Mouse (Mus musculus) T-helper 17 cell (primary cell): ENCODE data around the gene Ank2.

Experiments
- in situ Hi-C, 2 experiments: fragments of 300-600 bp; cut with MboI, MseI; formaldehyde crosslinking; loops; 1 replicate in 1 of 2; 2 replicates in 1 of 2; pipeline ENCODE4 v1.15.1; 2025; ENCODE audit warnings: high pct_unique_total_duplicates in 2 of 2

The Ank2 gene

DNA sequence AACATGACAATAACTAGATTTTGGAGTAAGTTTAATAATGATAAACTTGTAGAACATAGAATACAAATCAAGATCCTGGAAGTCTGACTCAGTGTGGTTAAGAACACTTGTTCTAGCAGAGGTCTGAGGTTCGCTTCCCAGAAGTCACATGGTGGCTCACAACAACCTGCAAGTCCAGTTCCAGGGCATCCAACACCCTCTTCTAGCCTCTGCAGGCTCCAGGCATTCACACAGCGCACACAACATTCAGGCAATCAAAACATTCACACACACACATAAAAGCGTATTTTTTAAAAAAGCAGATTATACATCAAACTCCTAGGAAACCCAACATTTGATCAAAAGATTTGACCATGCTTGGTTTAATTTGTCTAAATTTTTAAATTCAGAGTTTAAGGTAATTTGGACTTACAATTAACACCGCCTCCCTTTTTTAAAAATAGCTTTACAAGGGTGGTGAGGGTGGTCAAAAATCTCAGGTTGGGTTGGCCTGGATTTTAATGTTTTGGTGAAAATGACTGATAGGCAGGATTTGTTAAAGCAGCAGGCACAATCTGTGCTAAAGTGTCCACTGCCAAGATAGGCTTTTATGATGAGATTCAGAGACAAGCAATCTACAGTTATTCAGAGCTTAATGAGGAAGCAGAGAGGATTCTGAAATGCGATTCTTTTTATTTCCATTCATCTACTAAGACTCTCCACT, 310.9 kb downstream of the Ank2 start:
- in situ Hi-C loops: loop anchor here in 1 of 2 experiments (10.0 kb wide), 1 partner anchor 497 kb away; no protein-coding TSS in a partner anchor

GRCm38 (mm10) chr3:127187081-127187480, 312.1 kb downstream of the Ank2 start:
- in situ Hi-C loops: loop anchor here in 1 of 2 experiments (10.0 kb wide), 1 partner anchor 498 kb away; no protein-coding TSS in a partner anchor

DNA sequence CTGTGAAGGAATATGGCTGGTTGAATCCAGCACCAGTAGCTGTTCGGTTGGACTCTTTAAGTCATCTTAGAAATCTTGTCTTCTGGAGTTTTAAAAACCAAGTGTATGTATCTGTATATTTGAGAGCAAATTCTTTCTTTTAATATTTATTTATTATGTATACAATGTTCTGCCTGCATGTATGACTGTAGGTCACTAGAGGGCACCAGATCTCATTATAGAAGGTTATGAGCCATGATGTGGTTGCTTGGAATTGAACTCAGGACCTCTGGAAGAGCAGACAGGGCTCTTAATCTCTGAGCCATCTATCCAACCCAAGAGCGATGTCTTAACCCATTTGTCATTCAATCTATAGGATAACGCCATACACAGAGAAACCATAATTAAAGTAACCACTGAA, 312.9 kb downstream of the Ank2 start:
- in situ Hi-C loops: loop anchor here in 1 of 2 experiments (10.0 kb wide), 1 partner anchor 499 kb away; no protein-coding TSS in a partner anchor

DNA sequence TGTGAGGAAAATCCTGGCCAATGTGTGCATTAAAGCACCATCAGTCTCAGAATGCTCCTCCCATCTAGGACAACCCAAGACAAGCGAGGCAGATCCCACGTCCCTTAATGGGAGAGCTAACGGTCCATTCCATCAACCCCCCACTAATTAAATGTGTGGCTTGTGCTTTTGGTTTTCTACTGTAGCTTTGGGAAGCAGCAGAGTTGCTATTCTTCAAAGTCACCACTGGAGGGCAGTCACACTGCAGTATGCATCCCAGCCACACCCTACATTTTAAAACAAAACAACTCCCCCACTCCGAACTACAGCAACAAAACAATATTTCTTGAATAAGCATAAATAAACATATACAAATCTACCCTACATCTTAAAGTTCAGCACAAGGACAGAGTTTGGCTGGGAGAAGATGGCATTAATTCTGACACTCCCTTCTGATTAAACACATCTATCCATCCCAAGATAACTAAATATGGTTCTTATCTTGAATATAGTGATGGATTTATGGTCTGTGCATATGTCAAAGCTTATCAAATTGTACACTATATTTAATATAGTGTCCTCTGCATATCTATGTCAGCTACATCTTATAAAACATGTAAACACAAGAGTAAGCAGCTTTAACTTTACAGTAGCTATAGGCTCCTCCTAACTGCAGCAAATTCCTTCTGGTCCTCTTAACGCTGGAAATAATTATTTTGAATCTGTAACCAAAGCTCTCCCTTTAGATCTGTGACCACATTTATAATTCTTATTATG, 315.0 kb downstream of the Ank2 start:
- in situ Hi-C loops: loop anchor here in 1 of 2 experiments (10.0 kb wide), 1 partner anchor 501 kb away; no protein-coding TSS in a partner anchor

- in situ Hi-C loops: no loop called here
Measured at GRCm38 (mm10) chr3:127172697-127173096, 326.5 kb downstream of the Ank2 start.

- in situ Hi-C loops: no loop called here
Measured at GRCm38 (mm10) chr3:127170246-127170645, 328.9 kb downstream of the Ank2 start.

DNA sequence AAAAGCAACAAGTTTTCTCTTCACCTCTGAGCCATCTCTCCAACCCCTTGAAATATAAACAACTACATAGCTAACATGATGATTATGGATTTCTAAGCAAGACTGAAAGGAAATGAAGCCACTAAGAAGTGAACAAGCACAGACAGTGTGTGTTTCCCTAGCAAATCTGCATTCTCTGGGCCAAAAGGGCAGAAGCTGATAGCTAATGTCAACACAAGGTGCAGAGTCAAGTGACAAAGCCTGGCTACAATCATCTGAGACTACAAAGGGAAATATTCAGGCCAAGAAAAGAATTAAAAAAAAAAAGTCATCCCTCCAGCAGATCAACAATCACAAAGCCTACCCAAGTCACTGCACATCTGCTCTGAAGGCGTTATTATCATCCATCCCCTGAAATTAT, 330.0 kb downstream of the Ank2 start:
- in situ Hi-C loops: no loop called here

DNA sequence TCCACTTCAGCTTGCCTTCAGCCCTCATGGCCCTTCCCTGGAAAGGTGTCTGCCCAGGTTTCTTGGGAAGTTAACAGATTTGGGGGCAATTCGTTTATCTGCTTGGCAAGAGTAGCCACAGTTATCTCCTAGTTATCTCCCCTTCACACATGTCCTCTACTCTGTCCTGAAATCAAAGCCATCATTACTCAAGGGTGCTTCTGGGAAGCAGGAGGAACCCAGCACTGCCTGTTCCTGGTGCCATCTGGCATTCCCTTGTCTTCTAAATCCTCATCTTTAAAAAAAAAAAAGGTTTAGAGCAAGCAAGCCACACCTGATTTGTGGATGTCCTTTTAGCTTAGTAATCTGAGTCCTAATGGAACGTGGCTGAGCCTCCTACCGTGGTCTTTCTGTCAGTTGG, 335.4 kb downstream of the Ank2 start:
- in situ Hi-C loops: no loop called here

DNA sequence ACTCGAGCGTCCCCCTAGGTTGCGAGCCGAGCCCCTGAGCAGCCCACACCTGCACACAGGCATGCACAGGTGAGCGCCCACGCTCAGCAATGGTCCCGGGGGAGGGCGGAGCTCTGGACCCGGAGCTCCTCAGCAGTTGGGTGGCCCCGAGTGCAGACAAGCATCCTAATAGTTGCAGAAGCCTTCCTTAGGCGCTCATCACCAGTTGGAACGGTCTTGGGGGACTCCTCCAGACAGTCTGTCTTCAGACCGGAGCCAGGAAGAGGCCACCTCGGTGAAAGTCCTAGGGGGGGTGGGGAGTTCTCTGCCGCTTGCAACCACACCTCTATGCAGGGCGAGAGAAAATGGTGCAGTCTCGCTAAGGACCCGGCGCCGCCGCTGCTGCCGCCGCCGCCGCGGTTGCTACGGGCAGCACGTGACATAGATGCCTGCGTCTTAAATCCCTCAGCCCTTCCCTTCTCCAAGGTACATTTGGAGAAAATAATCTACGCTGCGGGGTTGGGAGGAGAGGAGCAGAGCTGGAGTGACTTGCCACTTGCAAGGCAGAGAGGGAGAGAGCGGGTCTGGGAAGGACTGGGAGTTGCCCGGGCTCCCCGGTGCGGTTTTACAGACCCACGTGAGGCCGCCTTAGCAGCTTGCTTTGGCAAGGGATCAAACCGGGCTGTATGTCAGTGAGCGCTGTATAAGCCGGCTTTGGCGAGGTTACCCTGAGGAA, 337.0 kb downstream of the Ank2 start:
- in situ Hi-C loops: no loop called here

DNA sequence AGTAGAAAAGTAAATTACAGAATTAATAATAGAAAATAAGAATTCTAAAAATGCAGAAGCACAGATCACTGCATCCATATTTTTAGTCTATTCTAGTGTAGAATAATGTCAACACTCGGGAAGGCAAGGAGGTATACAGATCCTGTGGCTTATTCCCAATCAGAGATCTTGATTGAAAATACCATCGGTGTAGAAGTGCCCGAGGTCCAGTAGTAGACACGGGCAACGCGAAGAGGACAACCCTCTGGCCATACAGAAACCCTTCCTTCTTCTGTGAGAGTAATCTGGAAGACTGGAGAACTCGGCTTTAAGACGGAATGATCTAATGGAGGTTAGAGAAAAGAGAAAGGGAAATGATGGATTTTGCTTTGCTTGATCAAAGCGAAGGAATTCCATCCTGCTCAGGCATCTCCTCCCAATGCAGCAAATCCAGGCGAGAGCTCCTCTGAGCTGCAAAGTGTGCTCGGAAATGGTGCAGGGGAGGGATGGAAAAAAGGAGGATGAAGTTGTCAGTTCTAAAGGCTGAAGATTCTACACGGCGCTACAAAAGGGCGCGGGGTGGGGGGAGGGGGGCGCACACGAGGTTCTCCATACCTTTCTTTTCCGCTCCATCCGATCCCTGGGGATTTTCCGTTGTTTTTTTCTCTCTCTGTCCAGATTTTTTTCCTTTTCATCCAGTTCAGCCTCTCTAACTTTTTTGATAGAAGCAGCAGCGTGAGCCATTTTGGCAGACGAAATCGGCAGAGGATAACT, 337.9 kb downstream of the Ank2 start:
- in situ Hi-C loops: no loop called here

- in situ Hi-C loops: loop anchor here in 1 of 2 experiments (10.0 kb wide), 1 partner anchor 1993 kb away; no protein-coding TSS in a partner anchor
Measured at GRCm38 (mm10) chr3:127157706-127158105, 341.4 kb downstream of the Ank2 start.

DNA sequence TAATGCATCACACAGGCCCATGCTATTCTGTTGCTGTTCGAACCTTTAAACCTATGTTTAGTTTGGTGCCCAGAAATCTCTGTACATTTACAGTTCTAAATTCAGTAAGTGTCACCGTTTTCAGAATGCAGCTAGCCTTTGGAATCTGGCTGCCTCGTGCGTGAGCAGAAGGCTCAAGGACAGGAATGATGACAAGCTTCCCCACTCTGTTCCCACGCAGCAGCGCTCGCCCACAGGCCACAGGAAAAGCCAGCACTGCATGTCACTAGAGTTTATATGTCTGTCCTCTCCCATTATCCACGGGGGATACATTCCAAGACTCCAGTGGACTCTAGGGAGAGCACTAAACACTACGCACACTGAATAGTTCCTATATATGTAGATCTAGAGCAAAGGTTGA, 343.1 kb downstream of the Ank2 start:
- in situ Hi-C loops: loop anchor here in 1 of 2 experiments (10.0 kb wide), 1 partner anchor 1991 kb away; no protein-coding TSS in a partner anchor

DNA sequence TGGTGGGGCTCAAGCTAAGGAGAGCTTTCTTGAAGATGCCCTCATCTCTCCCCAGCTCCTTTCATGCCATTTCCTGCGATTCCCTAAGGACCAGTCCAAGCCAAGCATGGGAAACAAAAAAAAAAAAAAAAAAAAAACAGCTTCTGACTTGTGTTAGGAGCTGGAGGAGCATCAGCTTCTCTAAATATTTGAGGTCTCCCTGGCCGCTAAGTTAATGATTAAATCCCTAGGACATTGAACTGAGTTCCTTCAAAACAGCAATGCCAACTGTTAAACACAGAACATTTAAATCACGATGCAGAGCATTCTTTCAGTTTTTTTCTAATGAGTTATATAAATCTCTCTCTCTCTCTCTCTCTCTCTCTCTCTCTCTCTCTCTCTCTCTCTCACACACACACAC, 345.3 kb downstream of the Ank2 start:
- in situ Hi-C loops: loop anchor here in 1 of 2 experiments (10.0 kb wide), 1 partner anchor 1989 kb away; no protein-coding TSS in a partner anchor

- in situ Hi-C loops: loop anchor here in 1 of 2 experiments (10.0 kb wide), 1 partner anchor 1989 kb away; no protein-coding TSS in a partner anchor
Measured at GRCm38 (mm10) chr3:127153443-127153842, 345.7 kb downstream of the Ank2 start.

GRCm38 (mm10) chr3:127148648-127149047, 350.5 kb downstream of the Ank2 start:
- in situ Hi-C loops: no loop called here

DNA sequence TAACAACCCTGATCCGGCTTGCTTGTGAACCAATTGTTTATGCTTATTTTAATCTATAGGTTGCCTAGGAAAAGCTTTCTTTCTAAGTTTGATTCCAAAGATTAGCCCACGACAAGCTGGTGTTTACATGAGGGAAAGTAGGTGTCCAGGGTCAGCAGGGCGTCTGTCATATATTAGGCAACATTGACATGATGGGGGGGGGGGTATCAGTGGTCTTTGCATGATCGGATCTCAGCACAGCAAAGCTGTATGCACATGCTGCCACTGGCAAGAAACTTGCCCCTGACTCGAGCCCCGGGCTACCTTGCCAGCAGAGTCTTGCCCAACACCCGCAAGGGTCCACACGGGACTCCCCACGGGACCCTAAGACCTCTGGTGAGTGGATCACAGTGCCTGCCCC, 358.6 kb downstream of the Ank2 start:
- in situ Hi-C loops: no loop called here

DNA sequence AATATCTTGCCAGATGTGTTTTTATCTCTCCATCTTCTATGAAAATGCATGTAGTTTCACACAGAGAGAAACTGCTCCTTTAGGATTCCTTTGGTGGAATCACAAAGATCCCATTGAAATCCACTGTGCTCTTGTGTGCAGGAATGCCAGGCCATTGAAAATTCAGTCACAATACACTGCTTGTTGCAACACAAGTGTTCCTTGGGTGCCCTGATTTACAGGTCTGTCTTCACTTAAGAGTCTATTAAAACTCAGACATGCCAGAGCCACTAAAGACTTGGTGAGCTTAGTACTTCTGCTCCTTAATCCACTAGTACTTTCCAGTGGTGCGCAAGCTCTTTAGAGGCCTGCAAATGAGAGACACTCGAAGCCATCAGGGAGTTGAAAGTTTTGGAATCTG, 359.5 kb downstream of the Ank2 start:
- in situ Hi-C loops: no loop called here

DNA sequence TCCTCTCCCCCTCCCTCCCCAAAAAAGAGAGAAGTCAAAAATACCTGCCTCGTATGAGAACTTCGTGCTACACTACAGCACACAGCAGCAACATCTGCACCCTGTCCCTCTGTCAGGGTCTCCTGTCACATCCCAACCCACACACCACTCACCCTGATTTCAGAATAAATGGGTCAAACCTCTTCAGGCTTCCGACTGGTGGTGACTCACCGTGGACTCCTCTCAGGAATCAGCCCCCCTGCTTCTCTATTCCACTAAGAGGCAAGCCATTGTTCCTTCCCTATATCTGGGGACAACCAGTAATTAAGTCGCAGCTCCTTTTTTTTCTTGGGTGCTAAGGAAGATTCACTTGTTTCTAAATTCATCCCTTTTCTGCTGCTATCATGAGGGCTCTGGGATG, 361.6 kb downstream of the Ank2 start:
- in situ Hi-C loops: no loop called here

DNA sequence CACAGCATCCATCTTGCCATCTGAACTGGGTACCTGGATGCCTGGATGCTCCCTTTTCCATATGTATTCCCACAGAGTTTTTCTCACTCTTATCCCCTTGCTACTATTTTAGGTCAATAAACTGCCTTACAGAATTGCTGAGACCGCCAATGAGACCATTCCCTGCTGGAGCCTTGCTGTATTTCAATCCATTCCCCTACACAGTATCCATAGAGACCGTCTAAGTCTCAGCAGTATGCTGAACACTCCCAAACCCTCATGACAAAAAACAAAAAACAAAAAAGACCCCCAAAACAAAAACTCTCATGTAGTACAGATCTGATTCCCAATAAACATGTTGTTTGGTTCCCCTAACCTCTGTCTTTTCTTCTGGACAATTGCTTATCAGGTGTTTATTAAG, 365.1 kb downstream of the Ank2 start:
- in situ Hi-C loops: no loop called here

DNA sequence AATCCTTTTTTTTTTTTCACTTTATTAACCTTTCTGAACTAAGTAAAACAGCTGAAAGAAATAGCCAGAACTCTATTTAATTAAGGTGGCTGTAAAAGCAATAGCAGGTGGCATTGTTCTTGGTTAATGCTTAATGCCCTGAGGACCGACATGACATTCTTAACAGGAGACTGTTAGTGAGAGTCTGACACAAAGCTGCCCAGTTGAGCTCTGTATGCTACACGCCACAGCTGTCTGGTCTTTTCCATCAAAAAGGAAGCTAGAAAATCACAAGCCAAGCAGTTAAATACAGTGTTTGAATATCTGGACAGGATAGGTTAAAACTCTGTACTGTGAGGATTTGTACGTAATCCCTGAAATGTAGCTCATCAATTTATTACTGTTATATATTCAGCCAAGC, 368.1 kb downstream of the Ank2 start:
- in situ Hi-C loops: no loop called here

GRCm38 (mm10) chr3:127130167-127130770, 368.9 kb downstream of the Ank2 start:
- in situ Hi-C loops: no loop called here
